Mouse (Mus musculus): ENCODE results near the gene Smap2. TPM values are rescaled to one million over a fixed set of nuclear protein-coding genes. Genes with fewer than 3 reads are reported as not detected.

The Smap2 gene
- total and polyA plus RNA-seq, 2 experiments from 2014 or later: 6.9 to 20.9 TPM

GRCm38 (mm10) chr4:121052454-121053323 lies 35.6 kb upstream of the Smap2 start:
- no peaks in the 10 kb centered on the region for H3K9me3 ChIP-seq (replicated peaks; ENCODE audit: control insufficient read depth, low read length)
- H3K27me3 ChIP-seq (ENCODE audit: control insufficient read depth, insufficient read depth, low read length): peaks cover 9% of the 10 kb centered on the region
- H3K9ac ChIP-seq (replicated peaks; ENCODE audit: low read depth, low read length): no peak overlapping the region
- H3K4me2 ChIP-seq (ENCODE audit: low read depth, low read length): no peak overlapping the region
- ATAC-seq (ENCODE audit: insufficient read depth, low read depth) (no peak), DNase-seq (ENCODE audit: low spot score) (no peak)
- H3K4me1 ChIP-seq (ENCODE audit: control insufficient read depth, insufficient read depth): 0 out of 2 replicates have a peak, but pooled peaks cover 9% of the 10 kb centered on the region
- H3K4me3 ChIP-seq (ENCODE audit: low read depth, low read length): no peak overlapping the region
- no peak overlapping the region for H3K27ac ChIP-seq (ENCODE audit: low read depth)
- TF ChIP-seq EP300 (IDR thresholded peaks at IDR 0.05; ENCODE audit: low read depth): no peak
- no peak for TF ChIP-seq CTCF (IDR thresholded peaks at IDR 0.05; ENCODE audit: low read depth)
- 16% methylated on average over 35 of the region's 35 CpGs for WGBS
- H3K36me3 ChIP-seq (replicated peaks; ENCODE audit: control insufficient read depth, insufficient read depth, low read length): no peaks in the 10 kb centered on the region

DNA sequence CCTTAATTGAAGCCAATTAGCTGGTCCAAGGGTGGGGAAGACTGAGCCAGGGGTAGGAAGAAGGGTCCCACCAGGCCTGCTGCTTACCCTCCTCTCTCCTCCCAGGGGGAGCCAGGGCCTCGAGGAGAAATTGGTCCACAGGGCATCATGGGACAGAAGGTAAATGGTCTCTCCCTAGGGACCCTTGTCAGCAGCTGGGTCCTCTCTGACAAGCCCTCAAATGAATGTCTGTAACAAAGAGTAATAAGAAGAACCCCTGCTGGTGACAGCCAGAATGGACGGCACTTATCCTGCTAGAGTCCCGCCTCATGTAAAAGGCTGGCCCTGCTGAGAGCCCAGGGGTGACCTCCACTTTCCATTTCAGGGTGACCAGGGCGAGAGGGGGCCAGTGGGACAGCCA lies 34.8 kb upstream of the Smap2 start:
- peaks cover 9% of the 10 kb centered on the region for H3K27me3 ChIP-seq (ENCODE audit: control insufficient read depth, insufficient read depth, low read length)
- no peaks in the 10 kb centered on the region for H3K9me3 ChIP-seq (replicated peaks; ENCODE audit: control insufficient read depth, low read length)
- 0 out of 2 replicates have a peak, but pooled peaks cover 9% of the 10 kb centered on the region for H3K4me1 ChIP-seq (ENCODE audit: control insufficient read depth, insufficient read depth)
- H3K4me2 ChIP-seq (ENCODE audit: low read depth, low read length): no peak overlapping the region
- WGBS: 41% methylated on average over 4 of the region's 4 CpGs
- TF ChIP-seq CTCF (IDR thresholded peaks at IDR 0.05; ENCODE audit: low read depth) (no peak), EP300 (IDR thresholded peaks at IDR 0.05; ENCODE audit: low read depth) (no peak)
- H3K9ac ChIP-seq (replicated peaks; ENCODE audit: low read depth, low read length): no peak overlapping the region
- H3K4me3 ChIP-seq (ENCODE audit: low read depth, low read length): no peak overlapping the region
- H3K36me3 ChIP-seq (replicated peaks; ENCODE audit: control insufficient read depth, insufficient read depth, low read length): no peaks in the 10 kb centered on the region
- no peak overlapping the region for H3K27ac ChIP-seq (ENCODE audit: low read depth)
- DNase-seq (ENCODE audit: low spot score) (no peak), ATAC-seq (ENCODE audit: insufficient read depth, low read depth) (no peak; the same call in 1 of the 2 replicates)

- ATAC-seq (ENCODE audit: insufficient read depth, low read depth) (no peak), DNase-seq (ENCODE audit: low spot score) (no peak)
- Histone ChIP-seq H3K4me3 (ENCODE audit: low read depth, low read length) (no peak overlapping the region), H3K27ac (ENCODE audit: low read depth) (no peak overlapping the region), H3K9me3 (replicated peaks; ENCODE audit: control insufficient read depth, low read length) (no peaks in the 10 kb centered on the region), H3K36me3 (replicated peaks; ENCODE audit: control insufficient read depth, insufficient read depth, low read length) (no peaks in the 10 kb centered on the region), H3K4me2 (ENCODE audit: low read depth, low read length) (no peak overlapping the region), H3K27me3 (ENCODE audit: control insufficient read depth, insufficient read depth, low read length) (peaks cover 24% of the 10 kb centered on the region), H3K4me1 (ENCODE audit: control insufficient read depth, insufficient read depth) (peaks cover 16% of the 10 kb centered on the region), H3K9ac (replicated peaks; ENCODE audit: low read depth, low read length) (no peak overlapping the region)
- TF ChIP-seq CTCF (IDR thresholded peaks at IDR 0.05; ENCODE audit: low read depth): no peak
- TF ChIP-seq EP300 (IDR thresholded peaks at IDR 0.05; ENCODE audit: low read depth): no peak
- 77% methylated on average over 3 of the region's 3 CpGs for WGBS
These were observed 25.9 kb upstream of the Smap2 start for GRCm38 (mm10) chr4:121042946-121043345.

- H3K27me3 ChIP-seq (ENCODE audit: control insufficient read depth, insufficient read depth, low read length): peaks cover 26% of the 10 kb centered on the region
- H3K9me3 ChIP-seq (replicated peaks; ENCODE audit: control insufficient read depth, low read length): no peaks in the 10 kb centered on the region
- WGBS: 75% methylated on average over 5 of the region's 5 CpGs
- no peak overlapping the region for H3K4me3 ChIP-seq (ENCODE audit: low read depth, low read length)
- H3K36me3 ChIP-seq (replicated peaks; ENCODE audit: control insufficient read depth, insufficient read depth, low read length): no peaks in the 10 kb centered on the region
- no peak overlapping the region for H3K4me2 ChIP-seq (ENCODE audit: low read depth, low read length)
- H3K9ac ChIP-seq (replicated peaks; ENCODE audit: low read depth, low read length): no peak overlapping the region
- ATAC-seq (ENCODE audit: insufficient read depth, low read depth): no peak
- H3K4me1 ChIP-seq (ENCODE audit: control insufficient read depth, insufficient read depth): peaks cover 16% of the 10 kb centered on the region
- no peak for DNase-seq (ENCODE audit: low spot score)
- TF ChIP-seq CTCF (IDR thresholded peaks at IDR 0.05; ENCODE audit: low read depth) (no peak), EP300 (IDR thresholded peaks at IDR 0.05; ENCODE audit: low read depth) (no peak)
- H3K27ac ChIP-seq (ENCODE audit: low read depth): no peak overlapping the region
These were observed 25.4 kb upstream of the Smap2 start for GRCm38 (mm10) chr4:121042472-121042871.

DNA sequence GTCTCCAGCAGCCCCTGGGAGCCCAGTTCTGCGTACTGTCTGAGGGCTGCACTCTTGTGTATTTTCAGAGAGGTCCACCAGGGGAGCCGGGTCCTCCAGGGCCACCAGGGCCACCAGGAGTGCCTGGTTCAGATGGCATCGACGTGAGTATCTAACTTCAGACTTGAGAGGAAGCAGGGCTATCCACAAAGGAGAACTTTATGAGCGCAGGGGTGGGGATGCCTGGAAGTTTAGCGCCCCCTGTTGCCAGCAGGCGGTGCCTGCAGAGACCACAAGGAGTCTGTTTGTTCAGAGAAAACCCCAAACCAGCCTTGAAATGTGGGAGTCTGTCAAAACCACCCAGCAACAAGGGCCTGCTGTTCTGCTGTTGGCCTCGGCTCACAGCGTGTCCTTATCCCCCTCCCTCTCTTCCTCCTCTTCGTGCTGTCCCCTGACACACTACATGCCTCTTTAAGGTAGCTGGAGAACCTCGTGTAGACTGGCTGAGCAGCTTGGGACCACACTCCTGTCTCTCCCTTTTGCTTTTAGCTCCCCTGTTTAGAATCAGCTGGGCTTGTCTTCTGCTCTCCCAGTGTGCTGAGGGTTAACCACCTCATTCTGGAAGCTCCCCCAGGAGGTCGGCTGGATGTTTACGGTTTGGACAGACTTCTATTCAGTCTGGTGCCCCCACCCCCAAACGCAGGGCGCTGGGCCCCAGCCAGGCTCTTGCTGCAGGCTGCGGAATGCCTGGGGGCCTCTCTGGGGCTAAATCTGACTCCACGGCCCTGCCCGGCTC lies 24.0 kb upstream of the Smap2 start:
- no peaks in the 10 kb centered on the region for H3K36me3 ChIP-seq (replicated peaks; ENCODE audit: control insufficient read depth, insufficient read depth, low read length)
- H3K27ac ChIP-seq (ENCODE audit: low read depth): peak overlapping the region; percentile 18; the same call in 1 of the 2 replicates
- 11% methylated on average over 18 of the region's 18 CpGs for WGBS
- H3K4me2 ChIP-seq (ENCODE audit: low read depth, low read length): peak overlapping the region; percentile 24; the same call in 1 of the 2 replicates
- H3K9me3 ChIP-seq (replicated peaks; ENCODE audit: control insufficient read depth, low read length): no peaks in the 10 kb centered on the region
- H3K4me1 ChIP-seq (ENCODE audit: control insufficient read depth, insufficient read depth): peaks cover 16% of the 10 kb centered on the region
- H3K27me3 ChIP-seq (ENCODE audit: control insufficient read depth, insufficient read depth, low read length): peaks cover 26% of the 10 kb centered on the region
- no peak overlapping the region for H3K4me3 ChIP-seq (ENCODE audit: low read depth, low read length)
- DNase-seq (ENCODE audit: low spot score) (peak; percentile 63), ATAC-seq (ENCODE audit: insufficient read depth, low read depth) (peak; percentile 74)
- H3K9ac ChIP-seq (replicated peaks; ENCODE audit: low read depth, low read length): no peak overlapping the region
- TF ChIP-seq CTCF (IDR thresholded peaks at IDR 0.05; ENCODE audit: low read depth) (peak; percentile 58), EP300 (IDR thresholded peaks at IDR 0.05; ENCODE audit: low read depth) (no peak)
